Mouse (Mus musculus): ENCODE measurements around the gene Hyal1. TPM values are rescaled to one million over a fixed set of nuclear protein-coding genes. Genes with fewer than 3 reads are reported as not detected.

Hyal1 gene
- polyA plus RNA-seq, 1 experiment from 2014 or later, result 8.5 TPM

- no peak overlapping the region for H3K27ac ChIP-seq (replicated peaks)
- peaks cover 45% of the 10 kb centered on the region for H3K4me1 ChIP-seq
Measured at GRCm38 (mm10) chr9:107575579-107576356, 959 bp upstream of the Hyal1 start.

DNA sequence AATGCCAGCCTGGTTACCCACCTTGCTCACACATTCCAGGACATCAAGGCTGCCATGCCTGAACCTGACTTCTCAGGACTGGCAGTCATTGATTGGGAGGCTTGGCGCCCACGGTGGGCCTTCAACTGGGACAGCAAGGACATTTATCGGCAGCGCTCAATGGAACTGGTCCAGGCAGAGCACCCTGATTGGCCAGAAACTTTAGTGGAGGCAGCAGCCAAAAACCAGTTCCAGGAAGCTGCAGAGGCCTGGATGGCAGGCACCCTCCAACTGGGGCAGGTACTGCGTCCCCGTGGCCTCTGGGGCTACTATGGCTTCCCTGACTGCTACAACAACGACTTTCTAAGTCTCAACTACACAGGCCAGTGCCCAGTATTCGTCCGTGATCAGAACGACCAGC is 1.1 kb downstream of the Hyal1 start:
- Histone ChIP-seq H3K9ac (replicated peaks) (no peak overlapping the region), H3K4me1 (peaks cover 47% of the 10 kb centered on the region), H3K4me3 (replicated peaks) (no peak overlapping the region), H3K4me2 (no peak overlapping the region), H3K9me3 (replicated peaks) (no peaks in the 10 kb centered on the region), H3K27ac (replicated peaks) (no peak overlapping the region), H3K27me3 (replicated peaks) (no peaks in the 10 kb centered on the region), H3K36me3 (peaks cover 15% of the 10 kb centered on the region)
- no peak for ATAC-seq (ENCODE audit: low FRiP score)
- 96% methylated on average over 10 of the region's 10 CpGs for WGBS

More at GRCm38 (mm10) chr9:107575579-107576356, 959 bp upstream of the Hyal1 start:
- Histone ChIP-seq H3K4me3 (replicated peaks) (no peak overlapping the region), H3K27me3 (replicated peaks) (no peaks in the 10 kb centered on the region), H3K4me2 (no peak overlapping the region), H3K36me3 (peaks cover 33% of the 10 kb centered on the region), H3K9me3 (replicated peaks) (no peaks in the 10 kb centered on the region), H3K9ac (replicated peaks) (no peak overlapping the region)
- 87% methylated on average over 14 of the region's 14 CpGs for WGBS
- no peak for ATAC-seq (ENCODE audit: low FRiP score)

DNA sequence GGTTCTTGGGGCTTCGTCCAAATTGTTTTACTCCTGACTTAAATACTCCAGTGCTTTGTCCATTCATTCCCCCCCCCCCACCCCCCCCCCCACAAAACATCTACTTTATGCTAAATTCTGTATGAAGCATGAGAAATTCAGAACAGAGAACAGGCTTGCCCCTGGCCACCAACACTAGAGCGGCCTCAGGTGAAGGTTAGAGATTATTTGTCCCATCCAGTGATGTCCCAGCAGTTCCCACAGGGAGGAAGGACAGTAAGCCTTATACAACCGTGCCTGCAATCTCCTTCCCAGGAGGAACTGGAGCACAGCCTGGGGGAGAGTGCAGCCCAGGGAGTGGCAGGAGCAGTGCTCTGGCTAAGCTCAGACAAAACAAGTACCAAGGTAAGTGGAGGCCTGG is 1.9 kb downstream of the Hyal1 start, which contains the start of gene Naa80:
TSS of gene Naa80 (plus strand) at position 301 of the 400 bp plus-strand sequence.
- H3K27ac ChIP-seq (replicated peaks), result no peak within 1 kb of the TSS
- ATAC-seq (ENCODE audit: low FRiP score), result no peak
- H3K4me3 ChIP-seq (replicated peaks), result no peak within 1 kb of the TSS
- H3K4me2 ChIP-seq, result peak within 1 kb of the TSS; percentile 94
- H3K9ac ChIP-seq (replicated peaks), result peak within 1 kb of the TSS; percentile 14; the same call in 1 of the 2 replicates
- H3K27me3 ChIP-seq (replicated peaks), result no peaks in the 10 kb centered on the region
- no peaks in the 10 kb centered on the region for H3K9me3 ChIP-seq (replicated peaks)
- WGBS, result 77% methylated on average over 3 of the region's 3 CpGs
- H3K4me1 ChIP-seq, result peaks cover 47% of the 10 kb centered on the region
- H3K36me3 ChIP-seq, result peaks cover 10% of the 10 kb centered on the region; the same call in 1 of the 2 replicates

DNA sequence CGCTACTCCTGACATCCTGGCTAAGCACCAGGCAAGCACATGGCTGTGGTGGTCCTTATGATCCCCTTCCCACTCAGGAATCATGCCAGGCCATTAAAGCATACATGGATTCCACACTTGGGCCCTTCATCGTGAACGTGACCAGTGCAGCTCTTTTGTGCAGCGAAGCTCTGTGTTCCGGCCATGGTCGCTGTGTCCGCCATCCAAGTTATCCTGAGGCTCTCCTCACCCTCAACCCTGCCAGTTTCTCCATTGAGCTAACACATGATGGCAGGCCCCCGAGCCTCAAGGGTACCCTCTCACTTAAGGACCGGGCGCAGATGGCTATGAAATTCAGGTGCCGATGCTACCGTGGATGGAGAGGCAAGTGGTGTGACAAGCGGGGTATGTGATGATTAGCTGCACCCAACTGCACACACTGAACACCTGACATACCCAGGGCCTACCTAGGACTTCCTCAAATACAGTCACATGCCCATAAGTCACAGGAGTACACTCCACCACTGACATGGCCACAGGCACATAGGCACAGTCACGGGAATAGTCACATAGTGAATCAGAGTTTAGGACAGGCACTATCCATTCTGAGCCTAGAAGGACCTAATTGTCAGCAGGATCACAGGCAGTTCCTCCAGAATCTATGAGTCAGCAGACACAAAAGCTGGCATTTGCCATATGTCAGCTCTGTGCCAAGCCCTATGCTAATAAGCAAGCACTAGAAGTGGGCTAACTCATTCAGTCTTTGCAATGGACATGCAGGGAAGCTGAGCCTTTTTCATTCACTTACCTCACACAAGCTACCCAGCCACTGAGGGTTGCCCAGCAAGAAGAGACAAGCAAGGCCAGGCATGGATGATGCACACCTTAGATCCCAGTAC is 2.5 kb downstream of the Hyal1 start:
- peaks cover 6% of the 10 kb centered on the region; the same call in 1 of the 2 replicates for H3K36me3 ChIP-seq
- H3K9me3 ChIP-seq (replicated peaks), result no peaks in the 10 kb centered on the region
- no peak overlapping the region for H3K4me3 ChIP-seq (replicated peaks)
- H3K27me3 ChIP-seq (replicated peaks), result no peaks in the 10 kb centered on the region
- 86% methylated on average over 14 of the region's 14 CpGs for WGBS
- H3K27ac ChIP-seq (replicated peaks), result no peak overlapping the region
- 0 out of 2 replicates have a peak overlapping the region, but pooled peaks have one; percentile 14 for H3K9ac ChIP-seq (replicated peaks)
- peaks cover 47% of the 10 kb centered on the region for H3K4me1 ChIP-seq
- H3K4me2 ChIP-seq, result peak overlapping the region; percentile 94
- ATAC-seq (ENCODE audit: low FRiP score), result no peak

DNA sequence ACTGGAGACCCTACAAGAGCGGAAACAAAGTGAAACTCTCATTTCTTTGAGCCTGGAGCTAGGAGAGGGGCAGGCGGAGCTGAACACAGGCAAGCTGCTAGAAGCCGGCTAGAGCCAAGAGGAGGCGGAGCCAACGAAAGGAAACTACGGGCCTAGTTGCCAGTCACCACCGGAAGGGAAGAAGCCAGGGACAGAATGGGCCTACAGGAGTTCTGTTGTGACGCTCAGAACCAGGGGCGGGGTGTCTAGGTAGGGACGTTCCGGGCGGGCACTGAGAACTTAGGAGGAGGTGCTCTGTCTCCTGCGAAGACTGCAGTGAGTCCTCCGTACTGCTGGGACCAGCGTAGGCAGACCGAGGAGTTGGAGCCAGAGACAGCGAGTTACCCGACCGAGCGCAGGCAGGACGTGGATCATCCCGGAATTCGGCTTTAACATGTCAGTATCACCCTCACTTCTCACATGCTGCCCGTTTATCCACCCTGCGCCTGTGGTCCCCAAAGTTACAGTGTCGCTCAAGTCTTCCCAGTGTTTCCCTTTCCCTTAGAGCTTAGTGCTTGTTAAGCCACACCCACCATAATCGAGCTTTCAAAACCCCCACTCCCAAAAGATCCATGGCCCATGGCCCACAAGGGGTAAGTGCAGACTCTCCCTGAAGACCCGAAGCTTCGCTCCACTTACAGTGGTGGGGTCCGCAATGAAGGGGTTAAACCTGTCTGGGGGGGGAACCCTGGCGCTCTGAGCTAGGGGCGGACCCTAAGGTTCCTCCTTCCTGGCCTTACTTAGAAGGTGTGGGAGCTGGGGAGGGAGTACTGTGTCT is 4.0 kb downstream of the Hyal1 start, which contains the start of gene Hyal3:
TSS of gene Hyal3 (plus strand) at position 318 of the 817 bp plus-strand sequence.
- Histone ChIP-seq H3K9ac (replicated peaks) (peak within 1 kb of the TSS; percentile 73), H3K4me2 (peak within 1 kb of the TSS; percentile 94)
- WGBS, result under 1% methylated on average over 32 of the region's 32 CpGs

DNA sequence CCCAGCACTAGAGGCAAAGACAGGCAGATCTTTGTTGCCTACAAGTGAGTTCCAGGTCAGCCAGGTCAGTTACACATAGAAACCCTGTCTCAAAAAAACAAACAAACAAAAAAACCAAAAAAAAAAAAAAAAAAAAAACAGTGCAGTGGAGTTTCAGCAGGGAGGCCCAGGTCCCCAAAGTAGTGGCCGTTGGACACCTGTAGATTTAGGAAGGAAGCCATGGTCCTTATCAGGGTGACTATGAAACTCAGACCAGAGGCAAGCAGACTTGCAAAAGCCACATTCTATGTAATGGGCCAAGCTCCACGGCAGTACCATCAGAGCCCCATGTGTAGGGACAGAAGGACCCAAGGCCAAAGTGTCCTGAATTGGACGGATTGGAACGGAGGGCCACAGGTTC is 4.9 kb downstream of the Hyal1 start:
- Histone ChIP-seq H3K27me3 (replicated peaks) (no peaks in the 10 kb centered on the region), H3K9me3 (replicated peaks) (no peaks in the 10 kb centered on the region), H3K9ac (replicated peaks) (no peak overlapping the region), H3K4me1 (peaks cover 47% of the 10 kb centered on the region), H3K4me2 (peak overlapping the region; percentile 94), H3K4me3 (replicated peaks) (peak overlapping the region; percentile 58), H3K27ac (replicated peaks) (no peak overlapping the region), H3K36me3 (no peaks in the 10 kb centered on the region)
- no peak for ATAC-seq (ENCODE audit: low FRiP score)
- 89% methylated on average over 4 of the region's 4 CpGs for WGBS

More for the DNA sequence above, 4.0 kb downstream of the Hyal1 start, which contains the start of gene Hyal3:
- H3K36me3 ChIP-seq, result no peaks in the 10 kb centered on the region
- H3K4me3 ChIP-seq (replicated peaks), result peak within 1 kb of the TSS; percentile 58
- peaks cover 47% of the 10 kb centered on the region for H3K4me1 ChIP-seq
- peak; percentile 74 for ATAC-seq (ENCODE audit: low FRiP score)
- H3K27me3 ChIP-seq (replicated peaks), result no peaks in the 10 kb centered on the region
- peak within 1 kb of the TSS; percentile 85 for H3K27ac ChIP-seq (replicated peaks)
- H3K9me3 ChIP-seq (replicated peaks), result no peaks in the 10 kb centered on the region

- 95% methylated on average over 7 of the region's 7 CpGs for WGBS
- no peak overlapping the region for H3K4me2 ChIP-seq
- H3K4me3 ChIP-seq (replicated peaks), result no peak overlapping the region
- no peak overlapping the region for H3K27ac ChIP-seq (replicated peaks)
- ATAC-seq (ENCODE audit: low FRiP score), result no peak
- H3K4me1 ChIP-seq, result peaks cover 42% of the 10 kb centered on the region
- no peaks in the 10 kb centered on the region for H3K36me3 ChIP-seq
- no peaks in the 10 kb centered on the region for H3K9me3 ChIP-seq (replicated peaks)
- no peaks in the 10 kb centered on the region for H3K27me3 ChIP-seq (replicated peaks)
- H3K9ac ChIP-seq (replicated peaks), result no peak overlapping the region
Measured at GRCm38 (mm10) chr9:107582509-107583062, 5.9 kb downstream of the Hyal1 start.

GRCm38 (mm10) chr9:107583174-107583573 is 6.4 kb downstream of the Hyal1 start:
- no peak for ATAC-seq (ENCODE audit: low FRiP score)
- Histone ChIP-seq H3K36me3 (no peaks in the 10 kb centered on the region), H3K27me3 (replicated peaks) (no peaks in the 10 kb centered on the region), H3K4me1 (peaks cover 42% of the 10 kb centered on the region), H3K9ac (replicated peaks) (no peak overlapping the region), H3K4me2 (no peak overlapping the region), H3K4me3 (replicated peaks) (no peak overlapping the region), H3K27ac (replicated peaks) (no peak overlapping the region), H3K9me3 (replicated peaks) (no peaks in the 10 kb centered on the region)
- WGBS, result 90% methylated on average over 13 of the region's 14 CpGs

GRCm38 (mm10) chr9:107586504-107586903 is 9.8 kb downstream of the Hyal1 start:
- ATAC-seq (ENCODE audit: low FRiP score), result no peak
- Histone ChIP-seq H3K36me3 (peaks cover 13% of the 10 kb centered on the region), H3K4me3 (replicated peaks) (no peak overlapping the region), H3K27me3 (replicated peaks) (no peaks in the 10 kb centered on the region), H3K9me3 (replicated peaks) (no peaks in the 10 kb centered on the region), H3K4me1 (peaks cover 27% of the 10 kb centered on the region), H3K9ac (replicated peaks) (no peak overlapping the region), H3K27ac (replicated peaks) (no peak overlapping the region), H3K4me2 (no peak overlapping the region)
- WGBS, result 91% methylated on average over 5 of the region's 5 CpGs

DNA sequence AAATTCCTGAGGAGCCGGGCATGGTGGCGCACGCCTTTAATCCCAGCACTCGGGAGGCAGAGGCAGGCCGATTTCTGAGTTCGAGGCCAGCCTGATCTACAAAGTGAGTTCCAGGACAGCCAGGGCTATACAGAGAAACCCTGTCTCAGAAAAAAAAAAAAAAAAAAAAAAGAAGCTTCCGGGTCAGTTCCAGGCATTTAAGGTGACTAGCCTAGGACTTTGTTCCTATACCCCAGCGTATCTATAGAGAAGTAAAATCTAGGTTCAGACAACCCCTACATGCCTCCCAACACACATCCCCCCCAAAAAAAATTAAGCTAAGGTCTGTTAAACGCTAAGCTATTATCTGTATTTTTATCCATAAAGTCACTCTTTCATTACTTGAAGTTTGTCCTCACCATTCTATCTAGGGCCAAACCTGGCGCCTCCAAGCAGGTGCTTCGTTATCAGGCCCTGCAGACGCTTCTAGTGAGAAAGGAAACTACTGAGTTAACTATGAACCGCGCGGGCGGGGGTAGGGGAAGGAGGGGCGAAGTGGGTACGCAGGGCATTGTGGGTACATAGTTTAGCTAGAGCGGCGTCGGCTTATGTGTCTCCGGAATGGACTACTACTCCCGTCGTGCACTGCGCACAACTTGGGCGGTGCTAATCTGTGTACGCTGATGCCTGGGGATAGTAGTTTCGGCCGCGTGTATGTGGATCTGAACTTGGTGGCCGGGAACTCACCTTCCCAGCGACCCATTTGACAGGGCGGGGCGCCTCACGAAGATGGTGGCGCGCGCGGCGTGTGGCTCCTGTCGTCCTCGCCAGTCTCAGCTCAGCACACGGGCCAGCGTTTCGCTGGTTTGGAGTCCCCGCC is 10.5 kb downstream of the Hyal1 start, which contains the start of gene Ifrd2:
TSS of gene Ifrd2 (plus strand) at position 669 of the 859 bp plus-strand sequence.
- peak; percentile 97 for ATAC-seq (ENCODE audit: low FRiP score)
- peak within 1 kb of the TSS; percentile 65 for H3K9ac ChIP-seq (replicated peaks)
- peak within 1 kb of the TSS; percentile 75 for H3K4me2 ChIP-seq
- peak within 1 kb of the TSS; percentile 84 for H3K4me3 ChIP-seq (replicated peaks)
- peaks cover 19% of the 10 kb centered on the region for H3K36me3 ChIP-seq
- H3K9me3 ChIP-seq (replicated peaks), result no peaks in the 10 kb centered on the region
- peak within 1 kb of the TSS; percentile 72 for H3K27ac ChIP-seq (replicated peaks)
- 13% methylated on average over 46 of the region's 46 CpGs for WGBS
- no peaks in the 10 kb centered on the region for H3K27me3 ChIP-seq (replicated peaks)
- peaks cover 20% of the 10 kb centered on the region for H3K4me1 ChIP-seq

Measured in neural tube, embryonic 15.5 days (tissue).